Mouse (Mus musculus) CH12.LX (cell line): ENCODE data around the gene Ptgs2. TPM values are rescaled to one million over a fixed set of nuclear protein-coding genes. Genes with fewer than 3 reads are reported as not detected.

Experiments
- DNase-seq: peaks from one replicate; pipeline ENCODE4 v3.0.0-alpha.2; 2013; ENCODE audit errors: extremely low read depth
- H3K27ac ChIP-seq: 2 replicates; pipeline ENCODE4 v1.5.1; 2012; ENCODE audit warnings: low read depth, mild to moderate bottlenecking, control low read depth, moderate library complexity; ENCODE audit not compliant: insufficient read depth
- H3K27me3 ChIP-seq: replicated peaks from 2 replicates; pipeline ENCODE3; 2012; ENCODE audit warnings: inconsistent platforms
- H3K36me3 ChIP-seq, 2 experiments: replicated peaks in 1 of 2; 2 replicates each; pipeline versions ENCODE3 to v1.6.1; 2012; ENCODE audit warnings: inconsistent platforms in 1 of 2, low read length in 1 of 2, mild to moderate bottlenecking in 1 of 2, mixed read lengths in 1 of 2, moderate library complexity in 1 of 2; ENCODE audit not compliant: control insufficient read depth in 1 of 2, insufficient read depth in 1 of 2
- H3K4me1 ChIP-seq, 2 experiments: 2 replicates each; pipeline ENCODE4 v1.6.1; 2012; ENCODE audit warnings: inconsistent platforms in 1 of 2, moderate library complexity in 1 of 2; ENCODE audit not compliant: insufficient read depth in 2 of 2, control insufficient read depth in 1 of 2
- H3K4me2 ChIP-seq: 2 replicates; pipeline ENCODE4 v1.6.1; 2012; ENCODE audit warnings: low read depth, mild to moderate bottlenecking, control low read depth; ENCODE audit not compliant: poor library complexity, insufficient read depth, severe bottlenecking
- H3K4me3 ChIP-seq, 3 experiments: fragments of 150-350 bp in 1 of 3; sonication (generic) in 1 of 3; replicated peaks in 1 of 3; 2 replicates each; pipeline versions ENCODE3 to v1.5.1; 2011 to 2012; ENCODE audit warnings: low read depth in 2 of 3, low read length in 2 of 3, mild to moderate bottlenecking in 2 of 3, moderate library complexity in 2 of 3, control low read depth in 1 of 3, improper control_type of control experiment in 1 of 3, inconsistent platforms in 1 of 3, mixed read lengths in 1 of 3; ENCODE audit not compliant: poor library complexity in 1 of 3
- H3K79me2 ChIP-seq: replicated peaks from 2 replicates; pipeline ENCODE4 v1.6.1; 2012; ENCODE audit warnings: mild to moderate bottlenecking, moderate library complexity; ENCODE audit not compliant: control insufficient read depth, poor library complexity, insufficient read depth, severe bottlenecking; ENCODE audit errors: extremely low read depth
- H3K9ac ChIP-seq: 2 replicates; pipeline ENCODE4 v1.6.1; 2012; ENCODE audit warnings: low read depth, mild to moderate bottlenecking, control low read depth, moderate library complexity; ENCODE audit not compliant: insufficient read depth
- H3K9me3 ChIP-seq: replicated peaks from 2 replicates; pipeline ENCODE3; 2012; ENCODE audit warnings: low read length, inconsistent platforms, mixed read lengths
- BHLHE40 ChIP-seq: IDR thresholded peaks from 2 replicates; pipeline ENCODE4 v1.6.1; 2011; ENCODE audit warnings: mild to moderate bottlenecking, low read depth, low read length, improper control_type of control experiment
- CHD2 ChIP-seq: IDR thresholded peaks from 2 replicates; pipeline ENCODE4 v1.6.1; 2011; ENCODE audit warnings: low read length, improper control_type of control experiment
- CTCF ChIP-seq, 2 experiments: IDR thresholded peaks in 1 of 2; conservative IDR thresholded peaks in 1 of 2; 2 replicates each; pipeline ENCODE4 v1.5.1; 2011 to 2012; ENCODE audit warnings: low read depth in 2 of 2, low read length in 2 of 2, improper control_type of control experiment in 1 of 2, inconsistent platforms in 1 of 2, mild to moderate bottlenecking in 1 of 2, moderate library complexity in 1 of 2
- E2F4 ChIP-seq: IDR thresholded peaks from 2 replicates; pipeline ENCODE4 v1.6.1; 2011; ENCODE audit warnings: low read depth, low read length, improper control_type of control experiment; ENCODE audit not compliant: insufficient replicate concordance
- EP300 ChIP-seq: IDR thresholded peaks from 2 replicates; pipeline ENCODE4 v1.6.1; 2011; ENCODE audit warnings: low read length, improper control_type of control experiment
- ETS1 ChIP-seq: conservative IDR thresholded peaks from 2 replicates; pipeline ENCODE4 v1.6.1; 2012; ENCODE audit warnings: low read depth, mild to moderate bottlenecking, inconsistent platforms, low read length, improper control_type of control experiment, moderate library complexity
- GABPA ChIP-seq: IDR thresholded peaks from 2 replicates; pipeline ENCODE4 v1.6.1; 2012; ENCODE audit warnings: low read depth, low read length, improper control_type of control experiment, inconsistent platforms; ENCODE audit not compliant: insufficient replicate concordance
- HCFC1 ChIP-seq: IDR thresholded peaks from 2 replicates; pipeline ENCODE4 v1.6.1; 2012; ENCODE audit warnings: low read depth, mild to moderate bottlenecking, inconsistent platforms, low read length, improper control_type of control experiment
- JUND ChIP-seq: conservative IDR thresholded peaks from 2 replicates; pipeline ENCODE4 v1.6.1; 2011; ENCODE audit warnings: low read depth, low read length, improper control_type of control experiment
- KAT2A ChIP-seq: IDR thresholded peaks from 2 replicates; pipeline ENCODE4 v1.6.1; 2012; ENCODE audit warnings: low read length, improper control_type of control experiment, inconsistent platforms; ENCODE audit not compliant: insufficient replicate concordance
- MAFK ChIP-seq: IDR thresholded peaks from 2 replicates; pipeline ENCODE4 v1.6.1; 2011; ENCODE audit warnings: low read length, improper control_type of control experiment; ENCODE audit not compliant: insufficient replicate concordance
- MAX ChIP-seq: IDR thresholded peaks from 2 replicates; pipeline ENCODE4 v1.6.1; 2011; ENCODE audit warnings: low read length, improper control_type of control experiment
- MAZ ChIP-seq: IDR thresholded peaks from 2 replicates; pipeline ENCODE4 v1.6.1; 2012; ENCODE audit warnings: low read depth, mild to moderate bottlenecking, inconsistent platforms, low read length, improper control_type of control experiment, moderate library complexity
- MEF2A ChIP-seq: IDR thresholded peaks from 2 replicates; pipeline ENCODE4 v1.6.1; 2014; ENCODE audit warnings: low read depth, mild to moderate bottlenecking, inconsistent platforms, low read length, improper control_type of control experiment, borderline replicate concordance
- MXI1 ChIP-seq: IDR thresholded peaks from 2 replicates; pipeline ENCODE4 v1.6.1; 2011; ENCODE audit warnings: mild to moderate bottlenecking, low read depth, low read length, improper control_type of control experiment
- MYC ChIP-seq: IDR thresholded peaks from 2 replicates; pipeline ENCODE4 v1.6.1; 2011; ENCODE audit warnings: low read depth, mild to moderate bottlenecking, improper control_type of control experiment, low read length
- NRF1 ChIP-seq: IDR thresholded peaks from 2 replicates; pipeline ENCODE4 v1.6.1; 2014; ENCODE audit warnings: low read depth, mild to moderate bottlenecking, inconsistent platforms, low read length, improper control_type of control experiment, moderate library complexity
- PAX5 ChIP-seq: IDR thresholded peaks from 2 replicates; pipeline ENCODE4 v1.6.1; 2012; ENCODE audit warnings: low read length, inconsistent platforms, mixed read lengths
- RCOR1 ChIP-seq: conservative IDR thresholded peaks from 2 replicates; pipeline ENCODE4 v1.6.1; 2012; ENCODE audit warnings: low read depth, mild to moderate bottlenecking, inconsistent platforms, low read length, improper control_type of control experiment
- SIN3A ChIP-seq: IDR thresholded peaks from 2 replicates; pipeline ENCODE4 v1.6.1; 2012; ENCODE audit warnings: low read length, improper control_type of control experiment, inconsistent platforms
- USF1 ChIP-seq: IDR thresholded peaks from 2 replicates; pipeline ENCODE4 v1.6.1; 2014; ENCODE audit warnings: low read depth, mild to moderate bottlenecking, inconsistent platforms, low read length, improper control_type of control experiment
- ZC3H11A ChIP-seq: IDR thresholded peaks from 2 replicates; pipeline ENCODE4 v1.6.1; 2012; ENCODE audit warnings: low read depth, mild to moderate bottlenecking, inconsistent platforms, low read length, improper control_type of control experiment
- ZMIZ1 ChIP-seq: IDR thresholded peaks from 2 replicates; pipeline ENCODE4 v1.6.1; 2012; ENCODE audit warnings: low read depth, mild to moderate bottlenecking, inconsistent platforms, low read length, improper control_type of control experiment
- dilution Hi-C: fragments of 300-500 bp; cut with MboI; formaldehyde crosslinking; loops from 2 replicates; pipeline ENCODE4 v1.14.3; 2020; ENCODE audit warnings: low sequenced_read_pairs; ENCODE audit not compliant: extremely low pct_unique_long_range_greater_than_20kb, extremely low pct_ligation_motif_present
- in situ Hi-C: fragments of 300-500 bp; cut with MboI; formaldehyde crosslinking; loops from 3 replicates; pipeline ENCODE4 v1.14.3; 2019; ENCODE audit warnings: low sequenced_read_pairs, low pct_ligation_motif_present, low pct_unique_long_range_greater_than_20kb, mixed read lengths
- polyA plus RNA-seq: library from polyadenylated mRNA; unstranded; fragments of >175 nt; gene quantifications from 2 replicates; pipeline ENCODE4 v1.2.1, GENCODE M21; 2012; ENCODE audit warnings: low read depth; ENCODE audit not compliant: insufficient read length
- total RNA-seq, 2 experiments: library from RNA; depleted of rRNA; stranded (reverse); fragments of 300-350 nt in 1 of 2; fragments of >200 nt in 1 of 2; gene quantifications; 2 replicates each; pipeline ENCODE4 v1.2.3; 2012 to 2014

The Ptgs2 gene
- total and polyA plus RNA-seq, 3 experiments: 0.09 to 0.34 (median 0.30) TPM

GRCm38 (mm10) chr1:150109591-150109990 is 9.8 kb downstream of the Ptgs2 start:
- Histone ChIP-seq H3K4me1 (no peaks in the 10 kb centered on the region), H3K27me3 (no peaks in the 10 kb centered on the region), H3K79me2 (no peaks in the 10 kb centered on the region), H3K4me2 (no peak overlapping the region), H3K9me3 (no peaks in the 10 kb centered on the region), H3K4me3 (no peak overlapping the region), H3K9ac (no peak overlapping the region), H3K36me3 (no peaks in the 10 kb centered on the region), H3K27ac (no peak overlapping the region)
- no peak for DNase-seq
- no peak for TF ChIP-seq JUND
- TF ChIP-seq KAT2A: no peak
- no peak for TF ChIP-seq MAFK
- TF ChIP-seq CHD2: no peak
- no peak for TF ChIP-seq MAZ
- no peak for TF ChIP-seq GABPA
- no peak for TF ChIP-seq USF1
- TF ChIP-seq ZC3H11A: no peak
- no peak for TF ChIP-seq MYC
- TF ChIP-seq E2F4: no peak
- TF ChIP-seq HCFC1: no peak
- TF ChIP-seq RCOR1: no peak
- no peak for TF ChIP-seq EP300
- no peak for TF ChIP-seq MXI1
- TF ChIP-seq MAX: no peak
- no peak for TF ChIP-seq PAX5
- TF ChIP-seq ZMIZ1: no peak
- TF ChIP-seq SIN3A: no peak
- dilution Hi-C loops: no loop called here
- in situ Hi-C loops: loop anchor here (25.0 kb wide), 1 partner anchor 153 kb away; no protein-coding TSS in a partner anchor

- Histone ChIP-seq H3K4me1 (peaks cover 0 to 3% of the 10 kb centered on the region in 2 experiments; a peak in 1 of 4 replicates), H3K36me3 (no peaks in the 10 kb centered on the region), H3K27ac (no peak overlapping the region)
- dilution Hi-C loops: no loop called here
- in situ Hi-C loops: loop anchor here (25.0 kb wide), 1 partner anchor 147 kb away; no protein-coding TSS in a partner anchor
- TF ChIP-seq BHLHE40 (peak; percentile 61), NRF1 (no peak), MAX (0 out of 2 replicates have a peak, but pooled peaks have one; percentile 32), MEF2A (no peak), USF1 (peak; percentile 61), CTCF (conservative IDR thresholded peaks at IDR 0.05 in 1 of 2, IDR thresholded peaks at IDR 0.05 in 1 of 2; ENCODE audit: low read depth in 2 of 2, low read length in 2 of 2) (no peak), ETS1 (peak; percentile 46)
- TF ChIP-seq, all 38 proteins: peak for 4
- Histone ChIP-seq H3K9me3 (no peaks in the 10 kb centered on the region), H3K4me3 (no peak overlapping the region), H3K27me3 (no peaks in the 10 kb centered on the region), H3K9ac (no peak overlapping the region), H3K79me2 (no peaks in the 10 kb centered on the region), H3K4me2 (peak overlapping the region; percentile 29; the same call in 1 of the 2 replicates)
- DNase-seq: no peak
Observed at GRCm38 (mm10) chr1:150115352-150115751, 15.5 kb downstream of the Ptgs2 start.
